Mouse (Mus musculus) liver, embryonic 14.5 days (tissue): Measurements from ENCODE around the gene Plpp4. TPM values are rescaled to one million over a fixed set of nuclear protein-coding genes. Genes with fewer than 3 reads are reported as not detected.

Experiments
- ATAC-seq: fragments of 200-750 bp; cut with Nextera tagmentation; 2 replicates; pipeline ENCODE4 v1.8.0; 2017; ENCODE audit warnings: moderate number of reproducible peaks, mild to moderate bottlenecking, moderate library complexity; ENCODE audit not compliant: insufficient read depth
- DNase-seq, 3 experiments: peaks; one replicate each; pipeline ENCODE4 v3.0.0-alpha.2; 2012 to 2013; ENCODE audit warnings: low read depth in 3 of 3, low spot score in 3 of 3
- H3K27ac ChIP-seq: fragments of 300-500 bp; sonication (generic); 2 replicates; pipeline ENCODE4 v1.5.1; 2014; ENCODE audit warnings: moderate library complexity, mild to moderate bottlenecking, control low read depth, inconsistent platforms
- H3K27me3 ChIP-seq: fragments of 300-500 bp; sonication (generic); 2 replicates; pipeline ENCODE4 v1.6.1; 2014; ENCODE audit warnings: mild to moderate bottlenecking, low read length, moderate library complexity; ENCODE audit not compliant: control insufficient read depth, insufficient read depth
- H3K36me3 ChIP-seq: fragments of 300-500 bp; sonication (generic); replicated peaks from 2 replicates; pipeline ENCODE4 v1.6.1; 2014; ENCODE audit warnings: low read depth; ENCODE audit not compliant: control insufficient read depth, insufficient read depth
- H3K4me1 ChIP-seq, 2 experiments: fragments of 200-500 bp in 1 of 2; fragments of 300-500 bp in 1 of 2; sonication (generic) in 1 of 2; replicated peaks; 2 replicates each; pipeline ENCODE4 v1.6.1; 2012 to 2014; ENCODE audit warnings: antibody characterized with exemption in 1 of 2, inconsistent platforms in 1 of 2, low read length in 1 of 2; ENCODE audit not compliant: control insufficient read depth in 2 of 2, insufficient read depth in 2 of 2
- H3K4me2 ChIP-seq: fragments of 300-500 bp; sonication (generic); 2 replicates; pipeline ENCODE4 v1.6.1; 2014; ENCODE audit warnings: low read depth, mild to moderate bottlenecking, control low read depth, moderate library complexity
- H3K4me3 ChIP-seq, 2 experiments: fragments of 200-500 bp in 1 of 2; fragments of 300-500 bp in 1 of 2; sonication (generic) in 1 of 2; 2 replicates each; pipeline ENCODE4 v1.5.1; 2012 to 2014; ENCODE audit warnings: low read depth in 2 of 2, low read length in 2 of 2, mild to moderate bottlenecking in 2 of 2, control low read depth in 1 of 2, inconsistent platforms in 1 of 2, moderate library complexity in 1 of 2; ENCODE audit not compliant: insufficient read depth in 1 of 2
- H3K9ac ChIP-seq: fragments of 300-500 bp; sonication (generic); replicated peaks from 2 replicates; pipeline ENCODE4 v1.6.1; 2014; ENCODE audit warnings: mild to moderate bottlenecking, control low read depth, moderate library complexity
- H3K9me3 ChIP-seq: fragments of 300-500 bp; sonication (generic); 2 replicates; pipeline ENCODE4 v1.6.1; 2016; ENCODE audit warnings: low read length, mixed read lengths; ENCODE audit not compliant: control insufficient read depth
- CTCF ChIP-seq: IDR thresholded peaks from 2 replicates; pipeline ENCODE4 v1.5.1; 2016; ENCODE audit warnings: antibody characterized with exemption, low read depth, control low read depth
- EP300 ChIP-seq: IDR thresholded peaks from 2 replicates; pipeline ENCODE4 v1.6.1; 2016; ENCODE audit warnings: antibody characterized with exemption, low read depth
- WGBS: fragments of 180-500 bp; shearing (Covaris S2); extraction: QIAGEN DNeasy Blood & Tissue Kit; methylation state at CpG from one replicate; pipeline ENCODE4 v1.1.7; 2014; ENCODE audit not compliant: insufficient replicate concordance; 5-methylcytosine and 5-hydroxymethylcytosine counted together
- polyA plus RNA-seq, 2 experiments: library from polyadenylated mRNA; depleted of rRNA in 1 of 2; stranded (reverse) in 1 of 2; unstranded in 1 of 2; fragments of >200 nt; fragmentation: Nextera tagmentation in 1 of 2; extraction: Ambion mirVana in 1 of 2; gene quantifications; 2 replicates each; pipeline versions ENCODE4 v1.2.1 to v1.2.3; 2012 to 2014

Gene Plpp4
- polyA plus RNA-seq, 2 experiments, result 0.03 TPM; not detected in 1

GRCm38 (mm10) chr7:129308661-129309060 lies 51.8 kb downstream of the Plpp4 start:
- Histone ChIP-seq H3K9me3 (no peaks in the 10 kb centered on the region), H3K4me1 (no peaks in the 10 kb centered on the region), H3K27me3 (no peaks in the 10 kb centered on the region), H3K4me2 (no peak overlapping the region), H3K4me3 (no peak overlapping the region), H3K36me3 (no peaks in the 10 kb centered on the region), H3K27ac (no peak overlapping the region), H3K9ac (no peak overlapping the region)
- ATAC-seq (no peak), DNase-seq (no peak)
- no peak for TF ChIP-seq EP300
- 41% methylated on average over 6 of the region's 6 CpGs for WGBS

DNA sequence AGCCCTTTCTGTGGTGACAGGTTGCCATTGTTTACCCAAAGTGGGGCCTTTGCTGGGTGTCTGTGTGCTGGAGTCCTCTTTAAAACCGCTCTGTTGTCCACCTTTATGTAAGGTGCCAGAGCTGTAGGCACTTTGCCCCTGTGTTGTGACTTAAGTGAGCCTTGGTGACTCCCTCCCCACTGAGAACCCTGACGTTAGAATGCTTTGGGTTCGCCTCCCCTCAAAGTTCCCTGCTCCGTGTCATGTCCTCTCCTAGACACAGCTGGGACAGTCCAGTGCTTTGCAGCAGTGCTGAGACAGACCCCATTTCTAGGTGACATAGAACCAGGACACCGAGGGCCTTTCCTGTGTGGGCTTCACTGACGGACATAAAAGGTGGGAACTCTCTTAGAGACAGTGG lies 55.7 kb downstream of the Plpp4 start:
- H3K9ac ChIP-seq, result no peak overlapping the region
- H3K36me3 ChIP-seq, result no peaks in the 10 kb centered on the region
- no peak for DNase-seq
- no peak overlapping the region for H3K4me3 ChIP-seq
- no peak for TF ChIP-seq CTCF
- no peak for TF ChIP-seq EP300
- H3K4me2 ChIP-seq, result no peak overlapping the region
- ATAC-seq, result no peak
- H3K9me3 ChIP-seq, result no peaks in the 10 kb centered on the region
- H3K27ac ChIP-seq, result no peak overlapping the region
- WGBS, result 39% methylated on average over 6 of the region's 6 CpGs
- no peaks in the 10 kb centered on the region for H3K27me3 ChIP-seq
- H3K4me1 ChIP-seq, result no peaks in the 10 kb centered on the region

- WGBS, result 49% methylated on average over 2 of the region's 2 CpGs
- no peak overlapping the region for H3K4me3 ChIP-seq
- no peak overlapping the region for H3K9ac ChIP-seq
- no peaks in the 10 kb centered on the region for H3K36me3 ChIP-seq
- DNase-seq (no peak), ATAC-seq (no peak)
- no peaks in the 10 kb centered on the region for H3K9me3 ChIP-seq
- no peak overlapping the region for H3K27ac ChIP-seq
- H3K27me3 ChIP-seq, result no peaks in the 10 kb centered on the region
- no peak overlapping the region for H3K4me2 ChIP-seq
- no peak for TF ChIP-seq EP300
- H3K4me1 ChIP-seq, result no peaks in the 10 kb centered on the region
Observed at GRCm38 (mm10) chr7:129313969-129314368, 57.1 kb downstream of the Plpp4 start.

DNA sequence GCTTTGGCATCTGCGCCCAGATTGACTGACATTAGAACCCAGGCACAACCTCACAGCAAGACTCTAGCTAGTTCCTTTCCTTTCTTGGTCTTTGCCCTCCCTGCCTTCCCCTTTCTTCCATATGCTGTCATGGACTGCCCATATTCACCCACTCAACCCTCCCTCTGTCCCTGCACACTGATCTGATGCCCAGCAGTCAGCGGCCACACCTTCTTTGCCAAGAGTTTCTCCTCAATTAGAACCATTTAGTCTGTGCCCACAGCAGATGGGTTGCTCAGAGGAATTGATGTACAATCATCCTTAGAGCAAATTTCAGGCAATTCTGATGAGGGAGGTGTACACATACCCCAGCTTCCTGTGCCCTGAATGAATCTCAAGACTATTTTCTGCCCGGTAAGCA lies 83.3 kb downstream of the Plpp4 start:
- Histone ChIP-seq H3K4me3 (no peak overlapping the region), H3K9me3 (no peaks in the 10 kb centered on the region), H3K36me3 (no peaks in the 10 kb centered on the region), H3K4me1 (no peaks in the 10 kb centered on the region), H3K27me3 (no peaks in the 10 kb centered on the region), H3K4me2 (no peak overlapping the region), H3K9ac (no peak overlapping the region), H3K27ac (no peak overlapping the region)
- 64% methylated on average over 3 of the region's 3 CpGs for WGBS
- no peak for TF ChIP-seq EP300
- TF ChIP-seq CTCF, result no peak
- ATAC-seq (no peak), DNase-seq (no peak)

- Histone ChIP-seq H3K4me1 (no peaks in the 10 kb centered on the region), H3K9ac (no peak overlapping the region), H3K4me3 (no peak overlapping the region), H3K27ac (no peak overlapping the region), H3K4me2 (no peak overlapping the region), H3K27me3 (no peaks in the 10 kb centered on the region), H3K9me3 (no peaks in the 10 kb centered on the region), H3K36me3 (no peaks in the 10 kb centered on the region)
- DNase-seq (no peak), ATAC-seq (no peak)
- whole genome bisulfite sequencing, result 63% methylated on average over 2 of the region's 2 CpGs
- no peak for TF ChIP-seq EP300
- TF ChIP-seq CTCF, result no peak
Observed at GRCm38 (mm10) chr7:129355561-129355960, 98.7 kb downstream of the Plpp4 start.

- TF ChIP-seq EP300, result no peak
- no peak for TF ChIP-seq CTCF
- Histone ChIP-seq H3K4me2 (no peak overlapping the region), H3K27ac (no peak overlapping the region), H3K9ac (no peak overlapping the region), H3K4me3 (no peak overlapping the region), H3K27me3 (no peaks in the 10 kb centered on the region), H3K9me3 (no peaks in the 10 kb centered on the region), H3K4me1 (no peaks in the 10 kb centered on the region), H3K36me3 (no peaks in the 10 kb centered on the region)
- DNase-seq (no peak), ATAC-seq (no peak)
- WGBS, result 68% methylated on average over 1 of the region's 1 CpGs
Observed at GRCm38 (mm10) chr7:129375306-129375705, 118.5 kb downstream of the Plpp4 start.
